Mouse (Mus musculus): ENCODE data around the gene Tbc1d22b.
"Not testable (repeated sequence)": the region's sequence is repeated elsewhere in the genome, so short reads cannot be mapped to it uniquely, and the experiment has no call there.

The Tbc1d22b gene

GRCm38 (mm10) chr17:29549543-29550428 is at the start of gene Tbc1d22b, which contains the start of gene Gm17657:
Gene Tbc1d22b (plus strand): TSS chr17:29549785.
Gene Gm17657 (minus strand): TSS chr17:29549638.
- DNase-seq (ENCODE audit: low read depth): peak; percentile 94

DNA sequence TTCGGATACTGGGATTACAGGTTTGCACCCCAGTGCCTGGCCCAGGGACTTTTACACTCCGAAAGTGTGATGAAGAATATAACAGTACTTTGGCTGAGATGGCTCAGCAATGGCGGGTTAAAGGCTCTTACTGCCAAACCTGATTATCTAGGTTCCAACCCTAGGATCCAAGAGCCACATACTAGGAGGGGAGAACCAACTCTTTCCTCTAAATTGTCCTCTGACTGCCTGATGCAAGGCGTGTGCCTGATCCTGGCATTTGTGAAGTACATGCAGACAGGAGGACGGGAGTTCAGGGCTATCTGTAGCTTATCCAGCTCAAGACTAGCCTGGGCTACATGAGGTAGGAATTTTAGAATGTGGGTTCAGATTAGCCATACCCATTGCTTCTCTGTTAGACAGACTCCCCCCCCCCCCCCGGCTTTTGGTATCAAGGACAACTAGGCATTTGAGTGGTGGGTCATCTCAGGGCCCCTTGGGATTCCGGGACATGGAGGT is 49.3 kb upstream of the Tbc1d22b start:
- DNase-seq (ENCODE audit: low read depth): no peak

- peak; percentile 98 for DNase-seq (ENCODE audit: low read depth)
These were observed 48.6 kb upstream of the Tbc1d22b start for GRCm38 (mm10) chr17:29500802-29501469.

- DNase-seq (ENCODE audit: low read depth): no peak
These were observed 47.4 kb upstream of the Tbc1d22b start for GRCm38 (mm10) chr17:29502005-29502668.

DNA sequence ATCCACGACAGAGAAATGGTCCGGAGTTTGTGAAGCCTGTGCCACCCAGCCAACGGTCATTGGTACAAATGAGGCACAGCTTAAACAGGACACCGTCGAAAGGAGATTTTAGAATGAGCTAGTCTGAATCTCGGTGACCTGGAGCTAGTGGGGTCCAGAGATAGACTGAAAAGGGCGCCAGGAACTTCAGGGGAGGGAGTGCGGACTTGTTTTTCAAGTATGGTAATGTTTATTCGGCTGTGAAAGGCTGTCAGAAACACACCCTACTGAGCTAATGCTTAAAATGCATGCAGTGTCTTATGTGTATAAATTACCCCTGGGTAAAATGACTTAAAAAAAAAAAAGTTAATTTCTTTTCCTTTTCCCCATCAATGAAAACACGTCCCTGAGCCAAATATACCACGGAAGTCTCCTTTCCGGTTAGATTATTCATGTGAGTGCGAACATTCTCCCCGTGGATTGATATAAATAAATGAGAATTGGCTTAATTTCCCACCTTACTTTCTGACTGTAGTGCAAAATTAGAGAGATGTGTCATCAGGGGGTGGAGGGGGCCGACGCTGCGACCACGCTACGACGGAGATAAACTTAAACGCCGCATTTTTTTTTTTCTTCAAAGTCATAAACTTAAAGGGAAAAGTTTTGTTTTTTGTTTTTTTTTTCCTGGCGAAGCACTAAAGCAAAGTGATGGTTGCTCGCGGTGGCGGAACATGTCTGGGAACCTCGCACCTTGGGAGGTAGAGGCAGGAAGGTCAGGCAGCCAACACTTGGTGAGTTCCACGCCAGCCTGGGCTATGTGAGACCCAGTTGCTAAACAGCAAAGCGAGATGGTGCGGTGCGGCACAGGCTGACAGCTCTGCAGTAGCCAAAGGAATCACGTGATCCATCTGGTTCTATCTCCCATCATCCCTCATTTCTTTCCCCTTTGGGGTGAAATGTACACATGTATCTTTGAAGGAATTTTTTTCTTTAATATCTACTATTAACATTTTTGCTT is 46.6 kb upstream of the Tbc1d22b start:
- peak; percentile 80 for DNase-seq (ENCODE audit: low read depth)

GRCm38 (mm10) chr17:29503700-29504099 is 45.9 kb upstream of the Tbc1d22b start:
- DNase-seq (ENCODE audit: low read depth): peak; percentile 59

DNA sequence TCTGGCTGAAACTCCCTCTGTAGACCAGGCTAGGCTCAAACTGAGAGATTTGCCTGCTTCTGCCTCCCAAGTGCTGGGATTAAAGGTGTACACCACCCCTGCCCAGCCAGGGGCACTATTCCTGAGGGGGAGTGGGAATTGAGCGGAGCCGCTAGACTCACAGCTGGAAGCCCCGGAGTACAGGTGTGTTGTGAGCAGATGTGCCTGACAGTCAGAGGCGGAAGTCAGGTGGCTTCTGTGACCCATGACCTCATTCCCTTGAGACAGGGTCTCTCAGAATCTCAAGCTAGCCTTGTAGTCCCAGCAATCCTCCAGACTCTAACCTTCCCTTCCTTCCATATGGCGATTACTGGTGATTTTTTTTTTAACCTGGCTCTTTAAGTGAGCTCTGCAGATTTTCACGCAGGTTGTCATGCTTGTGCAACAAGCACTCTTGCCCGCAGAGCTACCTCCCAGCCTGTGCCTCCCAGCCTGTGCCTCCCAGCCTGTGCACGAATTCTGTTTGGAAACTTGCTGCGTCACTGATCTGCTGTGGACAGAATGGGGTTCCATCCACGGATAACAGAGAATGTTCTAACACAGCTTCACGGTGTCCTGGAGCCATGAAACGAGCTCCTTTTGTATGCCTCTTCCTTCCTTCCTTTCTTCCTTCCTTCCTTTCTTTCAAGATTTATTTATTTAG is 40.5 kb upstream of the Tbc1d22b start:
- DNase-seq (ENCODE audit: low read depth): no peak

DNA sequence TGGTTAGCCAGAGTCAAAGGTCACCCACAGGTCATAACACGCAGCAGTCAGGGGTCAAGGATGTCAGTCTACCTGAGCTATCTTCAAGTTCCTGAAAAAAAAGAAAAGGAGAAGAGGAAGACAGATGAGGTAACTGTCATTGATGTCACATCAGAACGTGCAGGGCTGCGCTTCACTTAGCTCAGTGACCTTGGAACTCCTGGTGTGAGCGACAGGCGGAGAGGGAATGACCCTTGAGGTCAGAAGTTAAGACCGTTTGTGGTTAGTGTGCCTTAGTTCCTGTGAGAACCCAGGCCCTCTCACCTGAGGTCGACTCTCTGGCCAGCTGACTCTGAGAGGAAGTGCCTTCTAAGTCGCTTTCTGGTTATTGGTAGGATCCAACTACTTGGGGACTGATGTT is 38.9 kb upstream of the Tbc1d22b start:
- DNase-seq (ENCODE audit: low read depth): peak; percentile 82

GRCm38 (mm10) chr17:29513044-29513730 is 36.4 kb upstream of the Tbc1d22b start:
- DNase-seq (ENCODE audit: low read depth): peak; percentile 88

- peak; percentile 89 for DNase-seq (ENCODE audit: low read depth)
These were observed 35.1 kb upstream of the Tbc1d22b start for GRCm38 (mm10) chr17:29514435-29514834.

DNA sequence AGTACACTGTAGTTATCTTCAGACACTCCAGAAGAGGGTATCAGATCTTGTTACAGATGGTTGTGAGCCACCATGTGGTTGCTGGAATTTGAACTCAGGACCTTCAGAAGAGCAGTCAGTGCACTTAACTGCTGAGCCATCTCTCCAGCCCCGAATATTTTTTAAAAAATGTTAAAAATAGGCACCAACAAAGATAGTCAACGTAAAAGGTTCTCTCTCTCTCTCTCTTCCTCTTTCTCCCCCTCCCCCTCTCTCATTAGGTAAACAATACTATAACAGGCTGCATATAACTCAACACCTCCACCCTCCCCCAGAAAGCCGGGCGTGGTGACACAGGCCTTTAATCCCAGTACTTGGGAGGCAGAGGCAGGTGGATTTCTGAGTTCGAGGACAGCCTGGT is 30.9 kb upstream of the Tbc1d22b start:
- not testable (repeated sequence) for DNase-seq (ENCODE audit: low read depth)

DNA sequence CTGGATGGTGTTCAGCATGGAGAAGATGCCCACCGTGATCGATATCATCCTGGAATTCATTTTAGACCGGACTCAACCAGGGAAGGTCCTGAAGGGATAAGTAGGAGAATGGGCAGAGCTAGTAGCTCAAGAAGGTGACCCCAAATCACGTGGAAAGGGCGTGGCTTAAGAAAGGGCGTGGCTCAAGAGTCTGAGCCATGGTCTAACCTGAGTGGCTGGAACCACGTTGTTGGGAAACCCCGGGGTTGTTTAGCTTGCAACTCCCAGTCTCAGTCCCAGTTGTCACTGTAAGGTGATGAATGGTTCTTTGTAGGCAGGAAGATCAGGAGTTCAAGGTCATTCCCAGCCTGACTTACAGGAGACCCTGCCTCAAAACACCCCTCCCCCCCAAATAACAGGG is 29.9 kb upstream of the Tbc1d22b start:
- no peak for DNase-seq (ENCODE audit: low read depth)

- no peak for DNase-seq (ENCODE audit: low read depth)
These were observed 24.0 kb upstream of the Tbc1d22b start for GRCm38 (mm10) chr17:29525613-29526012.

GRCm38 (mm10) chr17:29528568-29529187 is 20.9 kb upstream of the Tbc1d22b start:
- peak; percentile 80 for DNase-seq (ENCODE audit: low read depth)

GRCm38 (mm10) chr17:29530508-29530907 is 19.1 kb upstream of the Tbc1d22b start:
- peak; percentile 62 for DNase-seq (ENCODE audit: low read depth)

DNA sequence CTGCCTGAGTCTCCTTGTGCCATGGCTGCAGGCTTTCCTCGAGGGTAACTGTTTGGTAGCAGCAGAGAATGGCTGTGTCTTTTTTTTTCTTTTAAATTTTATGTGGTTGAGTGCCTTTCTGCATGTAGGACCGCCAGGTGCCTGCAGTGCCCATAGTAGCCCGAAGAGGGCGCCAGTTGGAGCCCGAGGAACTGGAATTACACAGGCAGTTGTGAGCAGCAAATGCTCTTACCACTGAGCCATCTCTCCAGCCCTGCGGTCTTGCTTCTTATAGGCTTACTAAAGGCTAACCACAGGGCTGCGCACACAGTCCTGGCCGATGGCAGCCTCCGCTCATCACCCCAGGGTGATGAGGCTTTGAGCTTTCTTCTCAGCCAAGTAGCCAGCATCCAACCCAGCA is 18.3 kb upstream of the Tbc1d22b start:
- DNase-seq (ENCODE audit: low read depth): peak; percentile 44

GRCm38 (mm10) chr17:29531757-29532384 is 17.7 kb upstream of the Tbc1d22b start:
- peak; percentile 85 for DNase-seq (ENCODE audit: low read depth)

- no peak for DNase-seq (ENCODE audit: low read depth)
These were observed 15.7 kb upstream of the Tbc1d22b start for GRCm38 (mm10) chr17:29533866-29534265.

DNA sequence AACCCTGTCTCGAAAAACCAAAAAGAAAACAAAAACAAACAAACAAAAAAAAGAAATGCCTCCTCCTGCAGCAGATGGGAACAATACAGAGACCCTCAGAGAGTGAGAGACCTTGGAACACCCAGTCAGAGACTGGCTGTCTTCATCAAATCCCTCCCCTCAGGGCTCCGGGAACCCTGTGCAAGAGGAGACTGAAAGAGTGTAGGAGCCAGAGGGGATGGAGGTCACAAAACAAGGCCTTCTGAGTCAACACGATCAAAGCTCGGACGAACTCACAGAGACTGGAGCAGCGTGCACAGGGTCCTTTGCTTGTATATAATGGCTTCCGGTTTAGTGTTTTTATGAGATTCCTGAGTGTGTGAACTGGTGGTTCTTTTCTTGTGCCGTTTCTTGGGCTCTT is 9.2 kb upstream of the Tbc1d22b start:
- no peak for DNase-seq (ENCODE audit: low read depth)

Measured in 416B (cell line).